Mouse (Mus musculus) lung, postnatal 36 days (tissue): ENCODE data around the gene Disp3.
A peak's percentile ranks its signal among the peaks of the same experiment; 100 is the strongest.

Source experiments
- DNase-seq: peaks from one replicate; pipeline ENCODE4 v3.0.0; 2022; ENCODE audit warnings: mixed read lengths

Disp3 gene

DNA sequence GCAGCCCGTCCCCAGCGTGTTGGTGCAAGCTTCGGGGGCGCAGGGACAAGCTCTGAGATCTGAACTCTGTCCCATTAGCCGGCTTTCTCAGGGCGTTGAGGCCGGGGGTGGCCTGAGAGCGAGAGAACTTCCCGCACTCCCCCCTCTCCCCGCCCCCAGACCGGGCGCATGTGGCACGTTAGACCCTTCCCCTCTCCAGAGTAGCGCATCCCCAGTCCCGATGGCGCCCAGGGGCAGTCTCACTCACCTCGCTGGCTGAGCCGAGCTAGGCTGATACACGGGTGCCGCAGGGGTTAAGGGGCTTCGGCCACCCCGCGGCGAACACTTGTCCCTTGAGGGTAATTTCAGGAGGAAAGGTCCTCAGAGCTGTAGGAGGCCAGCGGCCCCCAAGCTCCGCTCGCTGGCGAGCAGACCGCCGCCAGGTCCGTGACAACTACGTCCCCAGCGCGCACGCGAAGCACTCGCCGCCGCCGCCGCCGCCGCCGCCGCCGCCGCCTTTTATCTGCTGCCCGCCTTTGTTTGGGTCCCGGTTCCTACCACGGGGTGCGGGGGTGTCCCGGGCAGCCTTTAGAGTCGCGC lies at the start of gene Disp3:
TSS of gene Disp3 (minus strand) at position 490 of the 579 bp plus-strand sequence.
- no peak for DNase-seq

DNA sequence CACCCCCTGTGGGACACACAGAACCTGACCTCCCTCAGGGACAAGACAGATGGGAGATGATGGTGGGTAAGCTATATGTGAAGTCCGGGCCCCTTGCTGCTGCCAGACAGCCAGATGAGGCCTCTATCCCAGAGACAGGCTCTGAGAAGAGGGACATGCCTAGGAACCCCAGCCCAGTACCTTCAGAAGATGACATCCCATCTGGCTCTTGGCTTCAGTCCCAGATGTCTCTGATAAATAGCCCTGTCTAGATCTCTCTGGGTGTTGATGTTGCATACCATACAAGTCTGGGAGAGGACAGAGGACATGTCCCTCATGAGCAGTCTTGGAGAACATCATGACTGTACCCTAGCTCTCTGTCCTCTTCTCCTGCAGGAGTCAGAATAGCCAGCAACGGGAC lies 42.5 kb upstream of the Disp3 start:
- DNase-seq = no peak

DNA sequence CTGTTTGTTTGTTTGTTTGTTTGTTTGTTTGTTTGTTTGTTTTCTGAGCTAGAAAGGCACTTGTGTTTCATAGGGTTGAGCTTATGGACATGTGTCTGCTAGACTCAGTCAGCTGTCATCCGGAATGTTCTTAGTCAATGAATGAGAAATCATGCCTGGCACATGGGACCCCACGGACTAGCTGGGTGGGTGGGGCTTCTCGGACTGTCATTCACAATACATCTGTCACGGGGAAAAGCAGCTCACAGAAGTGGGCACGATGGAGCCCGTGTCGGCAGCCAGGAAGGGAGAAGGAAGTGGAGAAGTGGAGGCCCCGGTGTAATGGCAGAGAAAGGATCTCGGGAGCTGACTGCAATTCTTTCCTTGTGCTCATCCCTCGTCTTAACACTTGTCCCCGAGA lies 41.7 kb upstream of the Disp3 start:
- no peak for DNase-seq

DNA sequence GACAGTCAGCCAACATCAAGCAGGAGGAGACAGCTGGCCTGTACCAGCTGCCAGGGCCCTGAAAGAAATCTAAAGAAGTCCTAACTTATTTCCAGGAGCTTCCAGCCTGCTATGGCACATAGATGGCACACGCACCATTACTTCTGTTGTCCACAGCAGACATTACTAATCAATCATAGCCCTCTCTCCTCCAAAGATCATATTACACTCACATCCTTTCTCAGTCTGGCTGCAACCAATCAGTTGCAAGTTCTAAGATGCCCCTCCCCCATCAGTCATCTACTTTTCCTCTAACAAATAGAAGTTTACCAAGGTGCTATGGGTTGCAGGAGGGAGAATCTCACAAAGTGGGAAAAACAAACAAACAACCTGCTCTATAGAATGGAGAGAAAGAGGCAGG lies 40.5 kb upstream of the Disp3 start:
- DNase-seq = no peak

DNA sequence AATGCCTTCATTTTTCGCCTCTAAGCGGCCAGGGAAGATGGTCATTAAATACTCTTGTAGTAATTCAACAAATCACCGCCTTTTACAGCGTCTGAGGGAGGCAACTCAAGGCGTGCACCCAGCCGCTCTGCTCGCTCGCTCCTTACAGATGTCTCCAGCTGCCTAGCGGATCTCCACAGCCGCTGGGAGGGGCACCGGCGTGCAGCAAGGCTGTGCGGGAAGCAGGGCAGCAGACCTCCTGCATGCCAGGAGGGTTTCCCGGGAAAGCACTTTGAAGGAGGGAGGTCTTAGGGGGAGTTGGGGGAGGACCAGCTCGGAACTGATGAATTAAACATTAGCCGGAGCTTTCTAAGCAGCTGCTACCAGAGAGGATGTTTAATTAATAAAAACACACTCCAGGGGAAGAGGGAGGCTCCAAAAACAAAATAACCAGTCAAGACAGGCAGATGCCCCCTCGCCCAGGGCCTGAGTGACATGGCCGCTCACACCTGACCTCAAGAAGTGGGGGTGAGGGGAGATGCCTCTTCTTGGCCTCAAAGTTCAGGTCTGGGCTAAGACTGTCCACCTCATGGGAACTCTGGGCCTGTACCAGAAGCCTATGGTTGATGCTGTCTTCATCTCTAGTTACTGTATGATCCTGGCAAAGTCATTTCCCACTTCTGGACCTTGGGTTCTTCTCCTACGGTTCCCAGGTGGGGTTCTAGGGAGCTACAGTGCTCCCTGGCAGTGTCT lies 39.7 kb upstream of the Disp3 start:
- DNase-seq = no peak

DNA sequence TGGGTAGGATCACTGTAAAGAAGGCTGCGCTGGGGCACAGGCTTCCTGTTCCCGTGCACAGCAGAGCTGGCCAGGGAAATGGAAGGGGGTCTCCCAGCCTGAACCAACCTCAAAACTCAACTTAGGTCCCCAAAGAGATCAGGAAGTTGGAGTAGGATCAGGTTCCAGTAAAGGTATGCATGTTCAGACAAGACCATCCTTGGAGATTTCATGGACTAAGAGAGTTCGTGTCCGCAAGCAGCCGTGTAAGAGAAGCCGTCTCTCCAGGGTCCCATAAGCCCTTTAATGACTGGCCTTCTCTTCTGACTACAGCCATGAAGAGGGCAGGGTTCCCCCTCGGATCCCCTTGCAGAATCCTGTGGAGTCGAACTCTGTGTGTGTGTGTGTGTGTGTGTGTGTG lies 39.0 kb upstream of the Disp3 start:
- no peak for DNase-seq

DNA sequence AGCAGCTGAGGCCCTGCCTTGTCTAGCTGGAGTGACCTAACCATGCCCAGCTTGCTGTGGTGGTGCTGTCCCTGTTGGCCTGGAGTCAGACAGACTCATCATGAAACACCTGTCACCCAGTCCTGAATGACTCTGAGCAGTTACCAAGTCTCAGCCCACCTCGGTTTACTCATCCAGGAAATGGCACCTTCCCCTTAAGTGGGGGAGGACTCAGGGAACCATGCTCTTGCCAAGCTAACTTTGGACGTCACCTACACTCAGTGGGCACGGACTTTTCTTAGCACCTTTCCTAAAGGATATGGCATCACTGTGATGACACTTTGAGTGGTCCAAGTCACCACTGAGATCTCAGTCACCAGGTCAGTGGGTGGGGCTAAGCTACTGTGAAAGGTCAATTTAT lies 38.2 kb upstream of the Disp3 start:
- DNase-seq = no peak

DNA sequence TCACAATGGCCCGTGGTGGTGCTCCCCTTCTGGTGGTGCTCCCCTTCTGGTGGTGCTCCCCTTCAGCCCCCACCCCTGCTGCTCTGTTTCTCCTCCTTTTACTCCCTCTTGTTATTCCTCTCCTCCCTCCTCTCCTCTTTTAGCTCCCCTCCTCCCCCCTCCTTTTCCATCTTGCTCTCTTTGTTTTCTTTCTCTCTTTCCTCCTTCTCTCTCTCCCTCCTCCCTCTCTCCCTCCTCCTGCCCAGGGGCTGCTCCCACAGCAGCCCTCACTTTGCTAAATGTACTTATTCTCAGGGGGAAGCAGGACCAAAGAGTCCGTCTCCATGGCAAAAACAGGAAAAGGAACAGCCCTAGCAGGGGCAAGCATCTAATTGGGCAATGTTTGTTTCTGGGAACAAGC lies 37.3 kb upstream of the Disp3 start:
- DNase-seq = no peak

DNA sequence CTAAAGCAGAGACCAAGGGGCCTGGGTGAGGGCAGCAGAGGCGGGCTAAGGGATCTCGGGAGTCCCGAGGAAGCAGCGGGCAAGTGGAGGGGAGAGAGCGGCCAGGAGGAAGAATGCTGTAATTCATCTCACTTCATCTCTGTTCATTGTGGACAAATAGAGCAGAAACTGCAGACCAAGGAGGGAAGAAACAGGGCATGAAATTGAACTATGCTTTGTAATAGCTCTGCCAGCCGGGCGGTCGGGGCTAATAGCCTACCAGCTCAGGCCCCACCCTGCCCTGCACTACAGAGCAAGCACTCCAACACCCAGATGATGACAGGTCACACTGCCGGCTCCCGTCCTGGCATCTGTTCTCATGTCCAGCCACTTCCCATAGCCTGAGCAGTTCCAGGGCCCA lies 34.4 kb upstream of the Disp3 start:
- no peak for DNase-seq

DNA sequence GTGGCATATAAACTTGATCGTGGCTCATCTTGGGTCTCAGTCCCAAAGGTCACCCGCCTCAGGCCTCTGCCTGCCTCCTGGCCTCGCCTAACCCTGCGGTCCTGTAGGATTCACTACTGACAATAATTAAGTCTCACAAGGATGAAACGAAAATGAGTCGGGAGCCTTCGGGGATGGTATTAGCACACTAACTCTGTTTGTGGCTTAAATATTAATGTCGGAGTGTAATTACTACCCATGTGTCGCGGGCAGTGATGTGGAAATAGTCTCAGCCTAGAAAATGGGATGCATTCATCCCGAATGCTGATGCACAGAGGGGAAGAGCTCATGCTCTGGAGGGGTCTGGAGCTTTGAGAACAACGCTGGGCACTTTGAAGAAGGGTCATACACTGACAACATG lies 31.6 kb upstream of the Disp3 start:
- DNase-seq = no peak

DNA sequence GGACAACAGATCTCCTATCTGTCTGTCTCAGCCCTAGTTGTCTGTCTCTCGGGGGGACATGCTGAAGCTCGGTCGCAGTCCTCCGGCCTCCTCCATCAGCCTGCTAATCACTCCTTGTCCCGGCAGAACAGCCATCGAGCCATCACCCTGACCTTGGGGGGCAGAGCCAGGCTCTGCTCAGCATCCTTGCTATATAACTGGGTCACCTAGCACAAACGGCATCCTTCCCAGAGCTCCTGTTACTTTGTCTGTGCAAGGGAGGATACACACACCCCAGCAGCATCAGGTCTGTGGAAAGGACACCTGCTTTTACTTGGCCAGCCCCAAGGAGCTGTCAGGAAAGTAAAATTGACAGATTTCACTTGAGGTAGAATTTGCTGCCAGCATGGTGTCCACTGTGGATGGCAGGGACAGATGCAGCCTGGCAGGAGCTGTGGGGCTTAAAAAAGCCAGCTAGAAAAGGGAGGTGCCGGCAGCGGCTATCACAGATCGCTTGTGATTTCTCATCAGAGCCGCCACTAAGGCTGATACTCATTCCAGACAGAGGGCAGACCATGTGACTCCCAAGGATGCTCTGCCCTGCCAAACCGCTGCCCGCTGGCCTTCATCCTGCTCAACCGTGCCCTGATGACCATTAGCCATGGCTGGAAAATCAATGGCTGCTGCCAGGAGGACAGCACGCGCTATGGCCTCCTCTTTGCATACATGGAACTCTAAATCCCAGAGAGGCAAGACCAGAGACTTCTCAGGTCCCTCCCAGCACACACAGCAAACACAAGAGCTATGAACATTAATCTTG lies 27.8 kb upstream of the Disp3 start:
- no peak for DNase-seq

DNA sequence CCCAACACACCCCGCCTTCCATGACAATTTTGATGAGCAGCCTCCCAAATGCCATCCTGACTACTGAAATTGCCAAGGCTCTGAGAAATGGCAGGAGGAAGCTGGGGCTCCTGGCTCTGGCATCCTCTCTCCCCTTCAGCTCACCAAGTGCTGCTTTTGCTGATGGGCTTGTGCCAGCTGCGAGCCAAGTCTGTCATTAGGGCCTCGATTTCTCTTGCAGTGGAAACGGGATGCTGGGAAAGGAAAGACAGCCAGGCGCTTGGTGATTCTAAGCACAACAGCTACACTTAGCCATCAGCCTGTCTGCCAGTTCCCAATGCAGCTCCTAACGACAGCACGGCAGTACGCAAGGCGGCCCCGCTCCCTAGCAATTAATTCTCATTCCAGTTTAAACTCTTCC lies 26.6 kb upstream of the Disp3 start:
- no peak for DNase-seq

DNA sequence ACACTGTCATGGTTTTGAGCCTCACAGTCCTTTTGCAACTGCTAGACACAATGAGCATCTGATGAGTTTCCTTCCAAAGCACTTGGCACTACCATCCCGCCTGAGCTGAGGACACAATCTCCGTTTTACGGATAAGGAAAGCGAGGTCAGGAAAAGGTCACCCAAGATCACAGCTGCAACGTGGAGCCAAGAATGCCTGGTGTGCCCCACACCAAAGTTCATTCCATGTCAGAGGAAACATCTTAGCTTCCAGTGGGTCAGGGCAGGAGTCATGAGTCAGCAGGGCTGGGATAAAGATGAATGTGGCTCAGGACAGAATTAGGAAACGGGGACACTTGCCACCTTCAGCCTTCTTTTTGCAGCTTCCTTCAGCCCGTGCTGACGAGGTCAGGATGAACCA lies 25.8 kb upstream of the Disp3 start:
- DNase-seq = no peak

DNA sequence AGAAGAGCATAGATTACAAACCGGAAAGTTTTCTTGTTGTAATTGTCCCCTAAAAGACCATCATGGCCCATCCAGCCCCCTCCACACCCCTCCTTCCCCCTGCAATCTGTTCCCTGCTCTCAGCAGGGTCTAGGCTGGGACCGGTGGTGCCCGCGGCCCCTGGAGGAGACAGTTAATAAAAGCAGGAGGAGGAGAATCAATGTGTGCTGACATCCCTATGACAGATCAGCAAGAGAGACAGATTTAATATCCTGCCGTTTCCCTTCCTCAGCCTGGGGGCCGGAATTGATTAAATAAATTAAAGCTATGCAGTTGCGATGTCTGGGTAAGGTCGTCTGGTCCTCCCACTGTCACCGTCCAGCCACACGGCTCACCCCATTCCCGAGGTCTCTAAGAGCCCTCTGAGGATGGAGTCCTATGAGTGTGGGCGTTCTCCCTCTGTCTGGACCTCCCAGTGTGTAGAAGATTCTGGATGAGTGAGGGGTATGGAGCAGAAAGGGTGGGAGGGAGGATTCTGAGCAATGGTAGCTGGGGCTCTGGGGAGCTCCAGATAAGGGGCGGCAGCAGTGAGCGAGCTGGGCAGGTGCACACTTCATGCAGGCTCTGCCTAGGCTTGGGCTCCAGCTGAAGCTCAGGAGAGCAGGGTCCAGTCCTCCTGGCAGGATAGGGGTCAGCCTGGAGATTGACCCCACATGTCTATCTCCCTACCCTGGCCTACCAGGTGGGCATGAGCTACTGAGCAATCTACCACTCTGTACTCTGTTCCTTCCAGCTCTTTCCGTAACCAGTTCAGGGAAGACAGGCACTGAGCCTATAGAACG lies 24.7 kb upstream of the Disp3 start:
- DNase-seq = no peak

DNA sequence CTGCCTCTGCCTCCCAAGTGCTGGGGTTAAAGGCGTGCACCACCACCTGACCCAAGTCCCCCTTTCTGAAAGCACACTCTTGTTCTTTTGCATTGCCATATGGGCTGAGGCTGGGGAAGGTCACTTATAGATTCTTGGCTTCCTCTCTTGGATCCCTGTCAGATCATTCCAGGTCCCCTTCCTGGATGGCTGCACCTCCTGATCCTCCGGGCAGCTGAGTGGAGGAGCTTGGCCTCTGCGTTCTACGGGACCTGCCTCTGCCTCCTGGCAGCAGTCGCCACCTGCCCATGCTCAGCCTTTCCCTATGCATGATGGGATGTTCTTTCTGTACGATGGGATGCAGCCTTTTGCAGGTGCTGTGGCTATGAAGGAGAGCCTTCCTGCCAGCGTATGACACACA lies 23.1 kb upstream of the Disp3 start:
- DNase-seq = no peak

DNA sequence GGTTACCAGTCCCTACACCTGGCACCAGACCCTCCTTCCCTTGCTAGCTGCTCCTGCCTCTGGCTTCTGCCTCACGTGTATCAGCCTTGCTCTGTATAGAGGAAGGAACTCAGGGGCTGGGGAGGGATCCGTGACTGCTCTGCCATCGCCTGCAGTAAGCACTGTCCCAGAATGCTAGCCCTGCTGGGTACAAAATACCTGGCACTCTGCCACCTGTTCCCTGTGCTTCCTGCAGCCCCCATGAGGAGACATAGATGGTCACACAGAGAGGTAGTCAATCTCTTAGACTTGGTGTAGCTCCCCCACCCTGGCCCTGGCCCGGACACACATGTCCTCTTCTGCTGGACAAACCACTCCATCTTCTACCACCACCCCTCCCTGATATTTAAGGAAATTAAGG lies 22.4 kb upstream of the Disp3 start:
- no peak for DNase-seq

DNA sequence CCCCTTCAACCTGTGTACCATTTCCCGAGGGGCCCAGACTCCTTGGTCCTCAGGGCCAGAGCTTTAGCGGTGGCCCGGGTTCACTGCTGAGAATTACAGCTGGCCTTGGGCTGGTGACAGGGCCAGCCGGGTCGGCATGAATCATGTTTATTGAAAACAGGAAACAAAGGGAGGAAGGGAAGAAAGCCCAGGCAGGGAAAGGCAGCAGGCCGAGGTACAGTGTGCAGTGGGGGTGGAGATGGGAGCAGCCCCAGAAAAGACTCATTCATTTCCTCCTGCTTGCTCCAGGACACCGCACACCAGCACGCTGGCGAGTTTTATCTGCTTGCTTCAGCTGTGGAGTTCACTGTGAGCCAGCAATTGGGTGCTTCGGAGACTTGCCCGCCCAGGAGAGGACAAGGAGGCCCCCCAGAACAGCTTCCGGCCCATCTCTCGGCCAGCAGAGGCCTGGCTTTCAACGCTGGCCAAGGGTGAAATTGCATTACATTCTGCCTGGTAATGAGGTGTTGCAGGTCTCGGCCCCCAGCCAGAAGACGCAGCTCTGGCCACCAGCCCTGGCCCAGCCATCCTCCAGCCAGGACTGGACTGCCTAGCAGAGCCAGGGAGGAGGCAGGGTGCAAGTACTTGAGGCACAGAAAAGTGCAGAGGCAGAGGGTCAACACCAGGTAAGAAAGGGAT lies 18.8 kb upstream of the Disp3 start:
- DNase-seq = peak; percentile 33

DNA sequence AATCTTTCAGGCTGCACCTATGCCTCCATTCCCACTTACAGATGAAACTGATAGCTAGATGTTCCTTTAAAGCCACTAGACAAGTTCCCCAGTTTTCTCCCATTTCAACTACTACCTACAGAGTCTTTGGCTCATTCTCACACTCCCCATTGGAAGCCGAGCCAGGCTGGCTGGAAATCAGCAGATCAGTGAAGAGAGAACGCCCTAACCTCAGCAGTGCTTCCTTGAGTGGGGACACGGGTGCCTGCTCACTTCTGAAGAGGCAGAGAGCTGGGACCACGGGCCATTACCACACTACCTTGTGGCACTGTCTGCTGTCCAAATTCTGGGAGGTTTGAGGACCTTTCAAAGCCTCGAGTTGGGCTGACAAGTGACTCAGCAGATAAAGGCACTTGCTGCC lies 11.0 kb upstream of the Disp3 start:
- DNase-seq = no peak

DNA sequence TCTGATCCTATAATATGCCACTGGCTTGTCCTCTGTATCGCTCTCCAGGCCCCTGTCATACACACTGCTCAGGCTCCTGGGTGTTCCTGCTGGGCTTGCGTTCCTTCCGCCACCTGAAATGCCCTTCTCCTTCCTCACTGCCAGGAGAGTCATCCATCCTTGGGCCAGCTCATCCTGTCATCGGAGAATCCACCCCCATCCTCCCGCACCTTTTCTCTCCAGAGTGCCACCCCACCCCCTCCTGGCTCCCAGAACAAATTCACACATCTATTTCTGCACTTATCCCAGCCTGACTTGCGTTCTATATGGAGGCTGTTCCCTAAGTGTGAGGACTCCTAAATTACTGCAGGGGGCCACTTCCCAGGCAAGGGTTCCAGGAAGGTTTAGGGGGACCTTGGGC lies 9.9 kb upstream of the Disp3 start:
- no peak for DNase-seq

DNA sequence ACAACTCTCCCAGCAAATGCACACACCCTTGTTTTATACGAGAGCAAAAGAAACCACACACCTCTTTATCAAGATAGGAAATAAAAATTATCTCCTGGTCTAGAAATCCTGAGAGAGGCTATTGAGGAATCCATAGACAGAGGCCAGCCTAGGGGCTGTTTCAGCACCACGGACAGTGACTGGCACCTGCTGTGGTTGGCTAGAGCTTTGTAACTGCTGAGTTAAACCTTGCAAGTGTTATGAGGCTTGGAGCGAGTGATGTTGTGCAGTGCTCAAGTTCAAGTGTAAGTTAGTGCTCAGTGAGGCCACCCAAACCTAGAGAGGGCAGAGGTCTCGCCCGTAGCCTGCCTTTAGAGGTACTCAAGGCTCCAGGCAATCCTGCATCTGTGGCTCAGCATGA lies 5.6 kb upstream of the Disp3 start:
- DNase-seq = peak; percentile 9

DNA sequence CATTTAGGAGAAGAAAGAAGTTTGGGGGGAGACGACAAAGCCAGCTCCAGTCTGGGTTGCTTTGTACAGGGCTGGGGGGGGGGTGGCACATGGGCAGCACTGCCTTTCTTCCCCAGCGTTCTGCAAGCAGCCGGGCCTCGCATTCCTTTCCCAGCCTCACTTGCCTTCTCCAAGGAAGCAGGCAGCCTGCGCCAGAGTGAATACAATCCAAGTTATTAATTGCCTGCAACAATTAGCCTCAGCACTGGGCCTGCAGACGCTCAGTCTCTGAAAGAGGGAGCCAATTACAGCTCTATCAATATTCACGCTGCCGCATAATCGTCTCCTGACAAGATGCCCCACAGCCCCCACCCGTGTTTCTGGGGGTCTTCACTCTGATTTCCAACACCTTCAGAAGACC lies 4.1 kb upstream of the Disp3 start:
- no peak for DNase-seq

DNA sequence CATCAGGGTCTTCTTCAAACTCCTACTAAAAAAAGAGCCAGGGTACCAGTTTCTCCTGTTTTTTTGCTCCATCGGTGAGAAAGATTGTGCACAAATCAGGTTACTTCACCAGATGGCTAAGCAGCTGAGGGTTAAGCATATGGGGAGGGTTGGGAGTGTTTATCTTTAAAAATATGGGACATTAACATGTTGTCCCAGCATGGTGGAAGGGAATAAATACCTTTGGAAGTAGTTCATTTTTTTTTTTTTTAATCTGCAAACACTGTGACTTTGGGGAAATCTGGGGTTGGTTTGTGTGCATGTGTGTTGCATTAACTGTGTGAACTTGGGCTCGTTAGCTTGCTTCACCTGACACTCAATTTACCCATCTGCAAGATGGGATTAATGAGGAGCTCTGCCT lies 3.3 kb upstream of the Disp3 start:
- no peak for DNase-seq

DNA sequence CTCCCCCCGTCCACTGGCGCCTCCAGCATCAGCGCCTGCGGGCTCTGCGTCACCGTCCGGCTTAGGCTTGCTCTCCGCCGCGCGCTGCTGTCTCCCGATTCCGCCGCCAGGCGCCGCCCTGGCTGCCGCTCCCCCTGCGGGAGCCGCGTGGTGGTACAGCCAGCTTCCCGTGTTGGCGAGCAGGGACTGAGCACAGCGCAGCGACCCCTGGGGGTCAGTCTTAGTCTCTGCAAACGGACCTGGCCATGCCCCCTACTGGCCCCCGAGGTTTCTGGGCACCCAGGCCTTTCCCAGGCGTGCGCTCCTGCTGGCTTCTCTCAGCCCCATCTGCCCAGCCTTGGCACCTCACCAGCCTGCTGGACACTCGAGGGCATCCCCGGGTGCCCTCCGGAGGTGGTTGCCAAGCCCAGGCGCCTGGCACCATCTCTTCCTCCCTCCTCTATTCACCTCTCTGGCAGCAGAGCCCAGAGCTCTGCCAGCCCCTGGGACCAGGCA lies 337 bp upstream of the Disp3 start:
- peak; percentile 31 for DNase-seq
